Mouse (Mus musculus) MEL (cell line): ENCODE results near the gene 5730480H06Rik.

Experiments
- CHD2 ChIP-seq: IDR thresholded peaks from 2 replicates; pipeline ENCODE4 v1.6.1; 2011; ENCODE audit warnings: low read length, improper control_type of control experiment
- CTCF ChIP-seq, 3 experiments: IDR thresholded peaks in 2 of 3; conservative IDR thresholded peaks in 1 of 3; 2 replicates each; pipeline ENCODE4 v1.5.1; 2011 to 2012; ENCODE audit warnings: low read length in 3 of 3, low read depth in 2 of 3, mild to moderate bottlenecking in 2 of 3, improper control_type of control experiment in 1 of 3, inconsistent platforms in 1 of 3, mixed read lengths in 1 of 3, moderate library complexity in 1 of 3; ENCODE audit not compliant: control insufficient read depth in 1 of 3, insufficient read depth in 1 of 3, poor library complexity in 1 of 3, severe bottlenecking in 1 of 3
- GABPA ChIP-seq: IDR thresholded peaks from 2 replicates; pipeline ENCODE4 v1.6.1; 2012; ENCODE audit warnings: low read depth, mild to moderate bottlenecking, inconsistent platforms, low read length, improper control_type of control experiment, moderate library complexity
- MAFK ChIP-seq: IDR thresholded peaks from 2 replicates; pipeline ENCODE4 v1.6.1; 2011; ENCODE audit warnings: low read depth, mild to moderate bottlenecking, low read length, improper control_type of control experiment, borderline replicate concordance
- MAX ChIP-seq: IDR thresholded peaks from 2 replicates; pipeline ENCODE4 v1.6.1; 2011; ENCODE audit warnings: low read length, improper control_type of control experiment
- NELFE ChIP-seq: IDR thresholded peaks from 2 replicates; pipeline ENCODE4 v1.6.1; 2011; ENCODE audit warnings: low read depth, low read length, improper control_type of control experiment
- POLR2A ChIP-seq, 2 experiments: IDR thresholded peaks; 2 replicates each; pipeline ENCODE4 v1.6.1; 2011 to 2012; ENCODE audit warnings: low read length in 2 of 2, mild to moderate bottlenecking in 2 of 2, control low read depth in 1 of 2, improper control_type of control experiment in 1 of 2, low read depth in 1 of 2, moderate library complexity in 1 of 2; ENCODE audit not compliant: control insufficient read depth in 1 of 2, insufficient read depth in 1 of 2, poor library complexity in 1 of 2
- POLR2AphosphoS2 ChIP-seq: IDR thresholded peaks from 2 replicates; pipeline ENCODE4 v1.6.1; 2011; ENCODE audit warnings: low read length, improper control_type of control experiment
- RAD21 ChIP-seq: IDR thresholded peaks from 2 replicates; pipeline ENCODE4 v1.6.1; 2011; ENCODE audit warnings: mild to moderate bottlenecking, low read depth, low read length, improper control_type of control experiment
- TCF12 ChIP-seq: IDR thresholded peaks from 2 replicates; pipeline ENCODE4 v1.6.1; 2014; ENCODE audit warnings: low read depth, mild to moderate bottlenecking, inconsistent platforms, low read length, improper control_type of control experiment, moderate library complexity
- ZC3H11A ChIP-seq: IDR thresholded peaks from 2 replicates; pipeline ENCODE4 v1.6.1; 2012; ENCODE audit warnings: low read depth, mild to moderate bottlenecking, inconsistent platforms, low read length, improper control_type of control experiment

DNA sequence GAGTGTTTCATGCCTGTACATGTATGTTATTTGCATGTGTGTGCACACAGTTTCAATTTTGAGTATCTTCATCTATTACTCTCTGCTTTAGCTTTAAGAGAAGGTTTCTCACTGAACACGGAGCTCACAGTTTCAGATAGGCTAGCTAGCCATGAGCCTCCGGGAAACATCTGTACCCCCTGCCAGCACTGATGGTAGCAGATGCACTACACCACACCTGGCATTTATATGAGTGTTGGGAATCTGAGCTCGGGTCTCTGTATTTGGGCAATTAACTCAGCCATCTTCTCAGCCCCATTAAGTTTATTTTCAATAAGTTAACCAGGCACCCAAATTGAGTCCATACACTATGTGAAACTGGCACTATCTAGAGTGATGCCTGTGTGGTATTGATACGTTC is 83.7 kb downstream of the 5730480H06Rik start:
- TF ChIP-seq POLR2A (IDR thresholded peaks at IDR 0.05; ENCODE audit: control insufficient read depth in 1 of 2, insufficient read depth in 1 of 2, low read depth in 1 of 2, low read length in 2 of 2, poor library complexity in 1 of 2) (no peak), CTCF (IDR thresholded peaks at IDR 0.05 in 2 of 3, conservative IDR thresholded peaks at IDR 0.05 in 1 of 3; ENCODE audit: control insufficient read depth in 1 of 3, insufficient read depth in 1 of 3, low read depth in 2 of 3, low read length in 3 of 3, poor library complexity in 1 of 3, severe bottlenecking in 1 of 3) (no peak), CHD2 (no peak), MAFK (no peak), GABPA (no peak), RAD21 (no peak), TCF12 (no peak), MAX (no peak), POLR2AphosphoS2 (no peak), NELFE (no peak), ZC3H11A (no peak)
